Mouse (Mus musculus) neutrophil, adult 5-6 weeks (primary cell): ENCODE measurements around the gene Pcgf3. TPM values are rescaled to one million over a fixed set of nuclear protein-coding genes. Genes with fewer than 3 reads are reported as not detected.

Experiments used
- ATAC-seq: fragments of 151-379, 151-347 bp; 2 replicates; pipeline ENCODE4 v1.8.0; 2017; ENCODE audit warnings: mild to moderate bottlenecking, moderate TSS enrichment; ENCODE audit not compliant: insufficient number of reproducible peaks, poor library complexity, low FRiP score, severe bottlenecking; ENCODE audit errors: extremely low read depth
- total RNA-seq: library from RNA; stranded (forward); fragments of 200-1000 nt; gene quantifications from 2 replicates; pipeline ENCODE4 v1.2.3, GENCODE M21; 2017

The Pcgf3 gene
- total RNA-seq, 1 experiment from 2014 or later, result 17.5 TPM

GRCm38 (mm10) chr5:108543516-108544291 lies 82.7 kb downstream of the Pcgf3 start:
- no peak for ATAC-seq

- ATAC-seq, result no peak
Measured at GRCm38 (mm10) chr5:108547636-108548035, 86.6 kb downstream of the Pcgf3 start.

GRCm38 (mm10) chr5:108549137-108549488 lies 88.1 kb downstream of the Pcgf3 start:
- no peak for ATAC-seq

GRCm38 (mm10) chr5:108549489-108550206 lies 88.6 kb downstream of the Pcgf3 start, which contains the start of gene Cplx1:
TSS of gene Cplx1 (minus strand) at chr5:108550024.
- ATAC-seq, result no peak

GRCm38 (mm10) chr5:108550207-108550594 lies 89.2 kb downstream of the Pcgf3 start:
- no peak for ATAC-seq

GRCm38 (mm10) chr5:108554041-108554440 lies 93.0 kb downstream of the Pcgf3 start:
- ATAC-seq, result no peak

Other genes starting within 250 kb of the Pcgf3 start
- gene Dr1, start 192.3 kb upstream of the Pcgf3 start, total RNA-seq, result 41.3 and 42.4 TPM in 2 replicates
- 4.8 and 5.2 TPM in 2 replicates for gene Pigg, start 148.6 kb upstream of the Pcgf3 start, total RNA-seq
- gene Gm42517, start 93.3 kb upstream of the Pcgf3 start, total RNA-seq, result not detected in 2 replicates
- gene Pde6b, start 72.8 kb upstream of the Pcgf3 start, total RNA-seq, result not detected in 2 replicates
- gene Atp5k, start 26.8 kb upstream of the Pcgf3 start, total RNA-seq, result 63.7 and 67.9 TPM in 2 replicates
- 1.4 and 1.7 TPM in 2 replicates for gene Mfsd7a, start 12.3 kb upstream of the Pcgf3 start, total RNA-seq
- gene Cplx1, start 88.8 kb downstream of the Pcgf3 start, total RNA-seq, result not detected in 2 replicates
- 169 and 179 TPM in 2 replicates for gene Gak, start 168.5 kb downstream of the Pcgf3 start, total RNA-seq
- 14.9 and 17.3 TPM in 2 replicates for gene Tmem175, start 168.5 kb downstream of the Pcgf3 start, total RNA-seq
- gene Idua, start 199.1 kb downstream of the Pcgf3 start, total RNA-seq, result 11.9 and 13.0 TPM in 2 replicates
- gene Dgkq, start 208.4 kb downstream of the Pcgf3 start, total RNA-seq, result 18.9 and 43.5 TPM in 2 replicates
- gene Slc26a1, start 214.3 kb downstream of the Pcgf3 start, total RNA-seq, result 0.12 TPM in 1 of 2 replicates, not detected in the other
- gene Fgfrl1, start 231.2 kb downstream of the Pcgf3 start, total RNA-seq, result 1.0 and 1.8 TPM in 2 replicates